Mouse (Mus musculus): ENCODE data around the gene Sall1.

The Sall1 gene

DNA sequence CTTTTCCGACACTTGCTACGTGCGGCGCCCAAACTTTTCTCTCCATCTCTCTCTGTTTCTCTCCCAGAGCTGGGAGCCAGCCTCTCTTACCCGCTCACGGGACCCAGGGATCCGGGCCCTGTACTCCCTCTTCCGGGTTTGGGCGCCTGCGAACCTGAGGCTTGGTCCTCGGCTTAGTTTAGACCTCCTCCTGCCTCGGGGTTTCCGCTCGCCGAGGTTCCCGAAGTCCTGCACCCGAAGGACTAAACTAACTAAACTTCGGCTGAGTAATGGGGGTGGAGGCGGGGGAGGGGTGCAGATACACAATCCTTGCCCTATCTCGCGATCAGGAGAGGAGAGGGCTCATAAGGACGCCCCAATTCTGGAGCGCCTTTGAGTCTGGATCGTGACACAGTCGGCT is at the start of gene Sall1:
Sall1 (minus strand) TSS at position 223 of the 400 bp plus-strand sequence.
- DNase-seq (ENCODE audit: low read depth, low spot score): no peak

DNA sequence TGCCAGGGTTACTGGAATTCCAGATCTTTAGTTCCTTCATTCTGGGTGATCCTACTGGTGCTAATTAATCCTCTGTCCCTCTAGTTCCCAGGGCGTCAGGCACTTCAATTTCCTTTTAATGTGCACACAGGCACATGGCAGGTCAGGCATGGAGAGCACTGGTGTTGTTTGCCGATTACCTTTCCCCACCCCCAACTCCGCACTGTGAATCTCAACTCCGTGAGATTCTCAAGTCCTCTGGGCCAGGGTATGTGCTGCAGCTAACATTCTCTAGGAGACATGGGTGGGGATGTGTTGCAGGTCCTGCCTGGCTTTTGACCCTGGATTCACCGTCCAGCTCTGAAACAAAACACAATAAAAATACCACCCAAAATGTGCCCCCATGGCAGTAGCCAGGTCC is 46.0 kb upstream of the Sall1 start:
- DNase-seq (ENCODE audit: low read depth, low spot score): no peak

DNA sequence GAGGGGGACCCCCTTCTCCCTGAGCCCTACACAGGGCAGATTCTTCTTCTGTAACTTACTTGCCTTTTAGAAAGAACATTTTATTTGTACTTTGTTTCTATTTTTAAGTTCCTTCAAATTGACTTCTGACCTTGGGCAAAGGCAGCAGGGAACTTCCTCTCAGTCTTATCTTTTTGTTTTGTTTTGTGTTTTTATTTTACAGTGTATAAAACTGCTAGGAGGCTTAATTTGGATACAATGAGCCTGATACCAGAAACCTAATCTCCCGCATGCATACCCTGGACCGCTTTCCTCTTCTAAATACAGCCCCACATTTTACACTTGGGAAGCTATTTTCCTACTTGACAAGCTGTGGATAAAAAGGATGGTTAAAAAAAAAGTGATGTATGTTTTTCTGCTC is 35.2 kb upstream of the Sall1 start:
- no peak for DNase-seq (ENCODE audit: low read depth, low spot score)

- DNase-seq (ENCODE audit: low read depth, low spot score): no peak
Measured at GRCm38 (mm10) chr8:89072968-89073382, 29.0 kb upstream of the Sall1 start.

GRCm38 (mm10) chr8:89067499-89067898 is 23.5 kb upstream of the Sall1 start:
- no peak for DNase-seq (ENCODE audit: low read depth, low spot score)

GRCm38 (mm10) chr8:89064042-89064441 is 20.1 kb upstream of the Sall1 start:
- DNase-seq (ENCODE audit: low read depth, low spot score): no peak

DNA sequence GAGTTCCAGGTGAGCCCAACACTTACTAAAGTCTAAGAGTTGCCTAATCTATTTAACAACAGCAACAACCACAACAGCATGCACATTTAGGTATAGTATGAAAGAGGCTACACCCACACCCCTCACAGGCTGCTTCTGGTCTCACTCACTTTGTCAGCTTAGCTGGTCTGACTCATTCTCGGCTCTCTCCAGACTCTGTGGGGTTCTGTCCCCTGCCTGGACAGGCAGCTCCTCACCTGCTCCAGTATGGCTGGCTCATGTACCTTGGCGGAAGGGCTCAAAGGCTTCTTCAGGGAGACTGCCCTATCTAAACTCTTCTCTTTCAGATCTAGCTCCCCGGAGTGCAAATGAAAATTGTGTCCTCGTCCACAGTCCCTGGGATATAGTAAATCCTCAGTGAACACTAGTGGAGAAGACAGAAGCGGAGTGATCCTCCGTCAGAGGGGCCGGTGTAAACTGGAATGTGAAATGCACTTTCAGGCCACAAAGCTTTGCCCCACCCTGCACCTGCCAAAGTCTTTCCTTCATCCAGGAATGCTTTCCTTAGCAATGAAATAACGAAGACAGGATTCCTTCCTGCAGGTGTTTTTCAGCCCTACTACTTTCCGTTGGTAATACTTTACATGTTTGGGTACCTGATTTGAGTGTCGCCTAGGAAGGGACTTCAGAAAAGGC is 19.5 kb upstream of the Sall1 start:
- no peak for DNase-seq (ENCODE audit: low read depth, low spot score)

DNA sequence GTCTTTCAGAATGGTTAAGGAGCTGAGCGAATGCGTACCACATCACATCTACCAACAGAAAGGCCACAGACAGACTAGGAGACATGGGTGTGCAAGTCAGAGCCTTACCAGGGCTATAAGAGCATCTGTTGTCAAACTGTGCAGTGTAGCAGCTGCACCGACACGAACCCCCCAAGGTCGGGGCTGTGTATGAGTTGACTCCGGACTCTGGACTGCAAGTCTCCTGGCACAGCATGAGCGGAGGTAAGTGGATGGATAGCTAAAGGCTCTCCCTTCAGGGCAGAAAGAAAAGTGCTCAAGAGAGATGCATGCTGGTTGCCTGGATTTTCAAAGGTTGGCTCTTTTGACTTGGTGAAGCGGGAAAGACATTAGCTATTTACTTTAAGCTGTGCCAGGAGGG is 16.8 kb upstream of the Sall1 start:
- DNase-seq (ENCODE audit: low read depth, low spot score): no peak

GRCm38 (mm10) chr8:89059507-89059906 is 15.5 kb upstream of the Sall1 start:
- no peak for DNase-seq (ENCODE audit: low read depth, low spot score)

GRCm38 (mm10) chr8:89052880-89053279 is 8.9 kb upstream of the Sall1 start:
- DNase-seq (ENCODE audit: low read depth, low spot score): no peak

- DNase-seq (ENCODE audit: low read depth, low spot score): no peak
Measured at GRCm38 (mm10) chr8:89046639-89047348, 2.8 kb upstream of the Sall1 start.

GRCm38 (mm10) chr8:89046226-89046625 is 2.3 kb upstream of the Sall1 start:
- no peak for DNase-seq (ENCODE audit: low read depth, low spot score)

DNA sequence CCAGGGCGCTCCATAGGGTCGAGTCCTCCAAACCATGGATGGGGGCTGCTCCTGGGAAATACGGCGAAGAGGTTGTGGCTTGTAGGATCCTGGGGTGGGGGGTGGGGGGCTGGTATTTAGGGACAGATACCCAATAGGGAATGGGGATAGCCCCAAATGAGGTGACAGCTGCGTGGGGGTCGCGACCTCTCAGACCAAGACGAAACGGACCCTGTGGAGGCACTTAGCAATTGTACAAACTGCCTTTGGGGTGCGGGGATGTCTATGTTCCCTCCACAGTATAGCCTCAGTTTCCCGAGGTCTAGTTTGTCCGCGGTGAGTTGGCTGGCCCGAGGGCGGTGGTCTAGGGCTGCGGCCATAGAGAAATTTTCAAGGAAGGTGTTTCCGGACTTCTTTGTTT is 1.8 kb upstream of the Sall1 start:
- no peak for DNase-seq (ENCODE audit: low read depth, low spot score)

DNA sequence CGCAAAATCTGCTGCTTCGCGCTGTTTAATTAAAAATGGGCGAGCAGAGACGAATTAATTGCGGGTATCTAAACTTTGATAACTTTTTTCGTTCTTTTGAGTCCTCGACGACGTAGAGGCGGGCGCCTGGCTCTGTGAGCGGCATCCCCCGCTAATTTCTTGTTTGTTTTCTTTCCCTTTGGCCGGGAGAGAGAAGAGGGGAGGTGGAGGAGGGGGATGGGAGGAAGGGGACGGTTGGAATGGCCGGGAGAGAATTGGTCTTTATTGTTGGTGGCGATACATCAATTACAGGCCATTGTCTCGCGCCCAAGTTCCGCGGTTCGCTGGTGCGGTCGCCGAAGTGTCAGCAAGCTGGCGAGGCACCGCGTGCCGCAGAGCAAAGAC is 1.2 kb upstream of the Sall1 start:
- DNase-seq (ENCODE audit: low read depth, low spot score): no peak

GRCm38 (mm10) chr8:89044511-89045217 is 702 bp upstream of the Sall1 start:
- DNase-seq (ENCODE audit: low read depth, low spot score): no peak

GRCm38 (mm10) chr8:89043371-89043841 is 556 bp downstream of the Sall1 start:
- DNase-seq (ENCODE audit: low read depth, low spot score): no peak

GRCm38 (mm10) chr8:89042560-89043370 is 1.2 kb downstream of the Sall1 start:
- no peak for DNase-seq (ENCODE audit: low read depth, low spot score)

DNA sequence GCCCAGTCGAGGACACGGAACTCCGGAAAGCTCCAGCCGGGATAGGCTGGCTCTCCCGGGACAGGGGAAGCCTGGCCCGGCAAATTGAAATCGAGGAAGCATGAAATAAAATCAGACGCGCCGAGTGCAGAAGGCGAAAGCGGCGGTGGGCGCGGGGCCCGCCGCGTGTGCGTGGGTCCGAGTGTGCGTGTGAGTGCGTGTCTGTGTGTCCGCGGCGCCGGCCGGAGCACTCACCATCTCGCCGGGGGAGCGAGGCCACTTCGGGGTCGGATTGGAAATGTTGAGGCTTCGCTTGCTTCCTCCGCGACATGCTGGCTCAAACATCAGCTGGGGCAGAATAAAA is 1.9 kb downstream of the Sall1 start:
- no peak for DNase-seq (ENCODE audit: low read depth, low spot score)

DNA sequence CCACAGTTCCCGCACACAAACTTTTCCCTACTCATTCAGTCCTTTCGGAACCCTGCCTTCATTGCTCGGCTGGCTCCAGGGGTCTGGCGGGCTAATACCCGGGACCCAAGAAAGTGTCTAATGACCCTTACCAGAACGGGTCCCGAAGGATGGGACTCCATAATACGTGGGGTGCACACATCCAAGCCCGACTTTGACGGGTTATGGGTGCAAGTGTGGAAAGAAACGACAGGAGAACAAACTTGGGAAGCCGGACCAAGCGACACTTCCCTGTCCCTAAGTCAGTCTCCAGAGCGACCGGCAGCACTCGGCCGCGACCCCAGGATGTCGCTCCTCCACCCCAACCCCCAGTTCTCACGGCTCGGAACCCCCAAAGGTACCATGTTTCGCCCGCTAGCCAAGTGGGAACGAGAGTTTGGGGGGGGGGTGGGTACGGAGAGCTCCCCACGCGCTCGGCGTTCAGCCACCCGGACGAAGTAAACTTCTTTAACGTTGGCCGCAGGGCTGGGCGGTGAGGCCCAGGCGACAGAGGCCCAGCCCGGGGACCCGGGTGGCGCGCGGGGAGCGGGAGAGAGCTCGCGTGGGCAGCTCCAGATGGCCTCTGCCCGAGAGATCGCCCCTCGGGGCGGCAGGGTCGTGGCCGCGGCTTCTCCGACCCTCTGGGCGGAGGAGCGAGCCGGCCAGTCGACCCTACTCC is 2.4 kb downstream of the Sall1 start:
- no peak for DNase-seq (ENCODE audit: low read depth, low spot score)

DNA sequence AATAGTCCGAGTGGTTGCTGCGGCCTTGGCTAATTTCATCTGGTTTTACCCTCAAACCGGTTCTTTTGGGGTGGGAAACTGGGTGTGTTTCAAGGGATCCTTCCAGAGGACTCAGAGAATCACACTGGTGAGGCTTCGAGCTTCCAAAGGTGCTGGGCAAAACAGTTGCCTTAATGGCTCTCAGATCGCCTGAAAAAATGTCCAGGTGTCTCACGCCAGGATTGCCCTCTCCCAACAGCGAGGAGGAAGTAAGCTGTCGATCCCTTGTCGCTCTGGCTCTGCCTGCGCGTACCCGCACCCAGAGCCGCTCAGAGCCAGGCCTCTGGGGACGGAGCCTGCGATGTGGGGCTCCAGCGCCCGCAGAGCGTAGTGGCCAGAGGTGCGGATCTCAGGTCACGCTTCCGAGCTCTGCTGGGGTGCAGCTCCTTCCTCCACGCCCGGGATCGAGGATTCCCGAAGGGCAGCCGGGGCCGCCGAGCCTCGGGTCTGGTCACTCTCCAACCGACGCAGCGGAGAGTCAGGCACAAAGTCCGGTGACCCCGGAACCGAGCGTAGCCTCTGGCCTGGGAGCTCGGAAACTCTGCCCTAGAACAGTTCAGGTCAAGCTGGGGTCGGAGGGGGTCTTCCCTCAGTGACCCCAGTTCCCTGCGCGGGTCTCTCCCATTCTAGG is 3.1 kb downstream of the Sall1 start:
- DNase-seq (ENCODE audit: low read depth, low spot score): no peak

GRCm38 (mm10) chr8:89039890-89040289 is 4.1 kb downstream of the Sall1 start:
- no peak for DNase-seq (ENCODE audit: low read depth, low spot score)

All from CD4-positive helper T cell, adult 2 months (primary cell).